Mouse (Mus musculus): ENCODE measurements at regions not wholly inside any gene's neighbourhood (a gene's known extent, or its start where the extent isn't known, plus 50 kb on each side); places are given as distances from the start of the nearest gene placed in this dataset.

DNA sequence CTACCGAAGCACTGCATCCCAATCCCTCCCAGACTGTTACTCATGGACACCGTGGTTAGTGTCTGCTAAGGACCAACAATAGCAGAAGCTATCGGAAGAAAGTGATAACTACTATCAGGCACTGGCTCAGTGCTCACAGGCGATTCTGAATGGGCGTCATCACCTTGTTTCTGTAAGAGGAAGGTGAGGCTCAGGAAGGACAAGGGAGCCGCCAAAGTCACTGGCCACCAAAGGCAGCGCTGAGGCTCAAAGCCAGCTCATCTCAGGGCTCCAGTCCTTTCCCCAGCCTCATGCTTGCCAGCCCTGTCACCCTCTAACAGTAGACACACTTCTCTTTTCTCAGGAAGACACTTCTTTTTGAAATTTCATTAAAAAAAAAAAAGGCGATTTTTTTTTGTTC, 270.4 kb downstream of the Rngtt start:
- Histone ChIP-seq H3K27ac (ENCODE audit: low read depth) (no peak overlapping the region), H3K9ac (ENCODE audit: low read length) (no peak overlapping the region), H3K4me3 (ENCODE audit: low read depth, low read length) (no peak overlapping the region), H3K9me3 (ENCODE audit: control insufficient read depth, low read length) (peaks cover 4% of the 10 kb centered on the region; the same call in 1 of the 2 replicates), H3K27me3 (replicated peaks; ENCODE audit: control insufficient read depth, insufficient read depth, low read length) (no peaks in the 10 kb centered on the region), H3K4me2 (ENCODE audit: low read length) (no peak overlapping the region), H3K4me1 (replicated peaks; ENCODE audit: control insufficient read depth, insufficient read depth, low read length) (no peaks in the 10 kb centered on the region), H3K36me3 (ENCODE audit: control insufficient read depth, insufficient read depth, low read length) (no peaks in the 10 kb centered on the region)
- DNase-seq (ENCODE audit: low spot score) (peak; percentile 27), ATAC-seq (replicated peaks; ENCODE audit: low FRiP score, low TSS enrichment, low read depth) (no peak)
- WGBS = 83% methylated on average over 8 of the region's 8 CpGs

GRCm38 (mm10) chr4:33581180-33581591, 271.1 kb downstream of the Rngtt start:
- Histone ChIP-seq H3K27ac (ENCODE audit: low read depth) (no peak overlapping the region), H3K27me3 (replicated peaks; ENCODE audit: control insufficient read depth, insufficient read depth, low read length) (no peaks in the 10 kb centered on the region), H3K9ac (ENCODE audit: low read length) (no peak overlapping the region), H3K4me1 (replicated peaks; ENCODE audit: control insufficient read depth, insufficient read depth, low read length) (no peaks in the 10 kb centered on the region; the same call in 1 of the 2 replicates), H3K4me2 (ENCODE audit: low read length) (no peak overlapping the region), H3K9me3 (ENCODE audit: control insufficient read depth, low read length) (peaks cover 4% of the 10 kb centered on the region; the same call in 1 of the 2 replicates), H3K4me3 (ENCODE audit: low read depth, low read length) (no peak overlapping the region), H3K36me3 (ENCODE audit: control insufficient read depth, insufficient read depth, low read length) (no peaks in the 10 kb centered on the region)
- WGBS = 81% methylated on average over 15 of the region's 15 CpGs
- ATAC-seq (replicated peaks; ENCODE audit: low FRiP score, low TSS enrichment, low read depth) (no peak), DNase-seq (ENCODE audit: low spot score) (peak; percentile 25)

- H3K27me3 ChIP-seq (replicated peaks; ENCODE audit: control insufficient read depth, insufficient read depth, low read length) = no peaks in the 10 kb centered on the region
- H3K27ac ChIP-seq (ENCODE audit: low read depth) = no peak overlapping the region
- peaks cover 3% of the 10 kb centered on the region; the same call in 1 of the 2 replicates for H3K4me1 ChIP-seq (replicated peaks; ENCODE audit: control insufficient read depth, insufficient read depth, low read length)
- ATAC-seq (replicated peaks; ENCODE audit: low FRiP score, low TSS enrichment, low read depth) = no peak
- no peak overlapping the region for H3K4me3 ChIP-seq (ENCODE audit: low read depth, low read length)
- peak; percentile 42 for DNase-seq (ENCODE audit: low spot score)
- H3K4me2 ChIP-seq (ENCODE audit: low read length) = no peak overlapping the region
- 74% methylated on average over 17 of the region's 17 CpGs for WGBS
- H3K9ac ChIP-seq (ENCODE audit: low read length) = no peak overlapping the region
- peaks cover 4% of the 10 kb centered on the region; the same call in 1 of the 2 replicates for H3K9me3 ChIP-seq (ENCODE audit: control insufficient read depth, low read length)
- no peaks in the 10 kb centered on the region for H3K36me3 ChIP-seq (ENCODE audit: control insufficient read depth, insufficient read depth, low read length)
These were observed 271.8 kb downstream of the Rngtt start for GRCm38 (mm10) chr4:33581766-33582525.

- H3K9me3 ChIP-seq (ENCODE audit: control insufficient read depth, low read length) = no peaks in the 10 kb centered on the region
- H3K4me3 ChIP-seq (ENCODE audit: low read depth, low read length) = no peak overlapping the region
- H3K4me1 ChIP-seq (replicated peaks; ENCODE audit: control insufficient read depth, insufficient read depth, low read length) = peaks cover 11% of the 10 kb centered on the region; the same call in 1 of the 2 replicates
- H3K9ac ChIP-seq (ENCODE audit: low read length) = no peak overlapping the region
- H3K4me2 ChIP-seq (ENCODE audit: low read length) = no peak overlapping the region
- H3K27ac ChIP-seq (ENCODE audit: low read depth) = no peak overlapping the region
- 86% methylated on average over 15 of the region's 15 CpGs for WGBS
- H3K27me3 ChIP-seq (replicated peaks; ENCODE audit: control insufficient read depth, insufficient read depth, low read length) = no peaks in the 10 kb centered on the region
- ATAC-seq (replicated peaks; ENCODE audit: low FRiP score, low TSS enrichment, low read depth) (no peak), DNase-seq (ENCODE audit: low spot score) (peak; percentile 44)
- no peaks in the 10 kb centered on the region for H3K36me3 ChIP-seq (ENCODE audit: control insufficient read depth, insufficient read depth, low read length)
These were observed 273.0 kb downstream of the Rngtt start for GRCm38 (mm10) chr4:33582986-33583720.

DNA sequence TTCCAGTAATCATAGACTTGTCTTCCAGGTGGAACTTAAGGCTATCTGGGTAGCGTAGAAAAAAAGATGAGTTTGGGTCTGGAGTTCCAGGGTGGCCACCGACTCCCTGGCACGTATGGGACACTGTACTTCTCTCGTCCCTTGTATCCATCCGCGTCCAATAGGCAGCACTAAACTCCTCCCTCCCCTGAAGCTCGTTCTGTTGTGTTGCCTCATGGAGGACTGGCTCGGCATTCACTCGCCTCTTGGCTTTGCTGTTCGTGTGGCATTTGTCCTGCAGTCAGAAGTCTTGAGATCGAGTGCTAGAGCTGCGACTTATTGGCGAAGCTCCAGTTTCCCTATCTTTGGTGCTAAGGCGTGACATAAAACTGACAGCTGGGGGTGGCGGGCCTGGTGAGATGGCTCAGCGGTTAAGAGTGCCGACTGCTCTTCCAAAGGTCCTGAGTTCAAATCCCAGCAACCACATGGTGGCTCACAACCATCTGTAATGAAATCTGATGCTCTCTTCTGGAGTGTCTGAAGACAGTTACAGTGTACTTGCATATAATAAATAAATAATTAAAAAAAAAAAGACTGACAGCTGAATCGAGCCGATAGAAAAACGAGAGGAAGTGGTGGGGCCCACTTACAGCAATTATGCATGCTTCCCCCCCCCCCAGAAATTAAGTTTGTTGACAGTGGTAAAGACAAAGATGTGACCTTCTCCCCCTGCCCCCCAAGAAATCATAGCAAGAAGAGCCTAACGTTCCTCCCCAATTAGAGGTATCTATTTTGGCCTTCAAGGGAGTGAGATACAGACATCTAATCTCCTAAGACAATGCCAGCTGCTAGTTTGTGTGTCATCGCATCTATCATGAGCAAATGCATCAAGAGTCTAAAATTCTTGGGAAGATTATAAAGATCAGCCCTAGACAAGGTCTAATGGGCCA, 274.1 kb downstream of the Rngtt start:
- H3K36me3 ChIP-seq (ENCODE audit: control insufficient read depth, insufficient read depth, low read length) = no peaks in the 10 kb centered on the region

GRCm38 (mm10) chr4:33585821-33586220, 275.7 kb downstream of the Rngtt start:
- H3K4me1 ChIP-seq (replicated peaks; ENCODE audit: control insufficient read depth, insufficient read depth, low read length) = peaks cover 15% of the 10 kb centered on the region; the same call in 1 of the 2 replicates
- no peak overlapping the region for H3K4me3 ChIP-seq (ENCODE audit: low read depth, low read length)
- H3K9me3 ChIP-seq (ENCODE audit: control insufficient read depth, low read length) = no peaks in the 10 kb centered on the region
- H3K27ac ChIP-seq (ENCODE audit: low read depth) = no peak overlapping the region
- no peak for ATAC-seq (replicated peaks; ENCODE audit: low FRiP score, low TSS enrichment, low read depth)
- no peaks in the 10 kb centered on the region for H3K27me3 ChIP-seq (replicated peaks; ENCODE audit: control insufficient read depth, insufficient read depth, low read length)
- no peaks in the 10 kb centered on the region for H3K36me3 ChIP-seq (ENCODE audit: control insufficient read depth, insufficient read depth, low read length)
- peak; percentile 47 for DNase-seq (ENCODE audit: low spot score)
- no peak overlapping the region for H3K4me2 ChIP-seq (ENCODE audit: low read length)
- 75% methylated on average over 6 of the region's 6 CpGs for WGBS
- no peak overlapping the region for H3K9ac ChIP-seq (ENCODE audit: low read length)

More for the DNA sequence above, 274.1 kb downstream of the Rngtt start:
- Histone ChIP-seq H3K9me3 (ENCODE audit: control insufficient read depth, low read length) (no peaks in the 10 kb centered on the region), H3K4me2 (ENCODE audit: low read length) (no peak overlapping the region), H3K9ac (ENCODE audit: low read length) (no peak overlapping the region), H3K27me3 (replicated peaks; ENCODE audit: control insufficient read depth, insufficient read depth, low read length) (no peaks in the 10 kb centered on the region), H3K27ac (ENCODE audit: low read depth) (no peak overlapping the region), H3K4me1 (replicated peaks; ENCODE audit: control insufficient read depth, insufficient read depth, low read length) (peaks cover 12% of the 10 kb centered on the region; the same call in 1 of the 2 replicates), H3K4me3 (ENCODE audit: low read depth, low read length) (no peak overlapping the region)
- 94% methylated on average over 22 of the region's 22 CpGs for WGBS
- ATAC-seq (replicated peaks; ENCODE audit: low FRiP score, low TSS enrichment, low read depth) (no peak), DNase-seq (ENCODE audit: low spot score) (peak; percentile 47)

GRCm38 (mm10) chr4:33586290-33586614, 276.1 kb downstream of the Rngtt start:
- Histone ChIP-seq H3K9me3 (ENCODE audit: control insufficient read depth, low read length) (no peaks in the 10 kb centered on the region), H3K4me3 (ENCODE audit: low read depth, low read length) (no peak overlapping the region), H3K4me2 (ENCODE audit: low read length) (peak overlapping the region; percentile 54), H3K9ac (ENCODE audit: low read length) (0 out of 2 replicates have a peak overlapping the region, but pooled peaks have one; percentile 13), H3K36me3 (ENCODE audit: control insufficient read depth, insufficient read depth, low read length) (no peaks in the 10 kb centered on the region), H3K27me3 (replicated peaks; ENCODE audit: control insufficient read depth, insufficient read depth, low read length) (no peaks in the 10 kb centered on the region), H3K4me1 (replicated peaks; ENCODE audit: control insufficient read depth, insufficient read depth, low read length) (peaks cover 15% of the 10 kb centered on the region; the same call in 1 of the 2 replicates), H3K27ac (ENCODE audit: low read depth) (peak overlapping the region; percentile 73; the same call in 1 of the 2 replicates)
- ATAC-seq (replicated peaks; ENCODE audit: low FRiP score, low TSS enrichment, low read depth) (no peak), DNase-seq (ENCODE audit: low spot score) (no peak)
- 39% methylated on average over 4 of the region's 4 CpGs for WGBS

All from intestine, embryonic 14.5 days (tissue).